Mouse (Mus musculus) granulocyte monocyte progenitor cell, adult 5-6 weeks (primary cell): ENCODE data around the gene Naxd. TPM values are rescaled to one million over a fixed set of nuclear protein-coding genes. Genes with fewer than 3 reads are reported as not detected.
"Not testable (repeated sequence)": the region's sequence is repeated elsewhere in the genome, so short reads cannot be mapped to it uniquely, and the experiment has no call there.

Experiments used
- ATAC-seq: replicated peaks from 2 replicates; pipeline ENCODE4 v1.8.0; 2016; ENCODE audit warnings: mild to moderate bottlenecking, moderate TSS enrichment, inconsistent platforms; ENCODE audit not compliant: poor library complexity, severe bottlenecking
- total RNA-seq, 2 experiments: library from RNA; stranded (forward) in 1 of 2; stranded (reverse) in 1 of 2; fragments of 200-712, 200-1000 nt in 1 of 2; fragments of >200 nt in 1 of 2; fragmentation: Nextera tagmentation in 1 of 2; gene quantifications; 2 replicates each; pipeline ENCODE4 v1.2.3; 2014 to 2017

Naxd gene
- total RNA-seq, 2 experiments from 2014 or later = 70.2 to 72.1 TPM

DNA sequence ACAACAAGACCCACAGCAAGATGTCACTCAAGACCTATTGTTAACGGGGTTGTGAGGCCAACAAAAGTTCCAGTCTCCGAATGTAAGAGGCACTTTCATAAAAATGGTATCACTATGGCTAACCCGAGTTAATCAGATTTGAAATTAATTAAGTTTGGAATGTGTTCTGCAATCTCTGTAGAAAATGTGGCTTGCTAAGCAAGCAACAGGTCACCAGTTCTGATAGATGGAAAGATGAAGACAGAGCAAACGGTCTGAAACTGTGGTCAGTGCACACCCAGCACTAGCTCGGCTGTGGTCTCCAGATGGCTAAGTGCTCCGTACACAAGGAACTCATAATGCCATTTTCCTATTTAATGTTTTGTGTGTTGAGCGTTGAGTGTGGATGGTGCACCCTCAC, 26.6 kb upstream of the Naxd start:
- ATAC-seq = no peak

DNA sequence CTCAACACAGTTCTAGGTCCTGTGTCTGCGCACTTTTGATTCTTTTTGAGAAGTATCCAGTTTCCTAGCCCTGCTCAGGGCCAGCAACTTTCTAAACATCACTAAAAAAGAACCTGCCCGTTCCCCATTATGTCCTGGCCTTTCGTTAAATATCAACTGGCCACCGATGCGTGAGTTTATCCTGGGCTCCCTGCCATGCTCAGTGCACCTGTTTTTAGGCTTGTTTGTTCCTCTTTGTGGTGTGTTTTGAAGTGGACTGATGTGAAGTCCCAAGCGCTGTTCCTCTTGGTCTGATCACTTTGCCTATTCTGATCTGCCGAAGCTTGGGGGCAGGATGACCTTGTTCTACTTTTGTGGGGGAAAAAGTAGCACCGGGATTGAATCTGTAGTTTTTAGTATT, 26.0 kb upstream of the Naxd start:
- peak; percentile 40 for ATAC-seq

DNA sequence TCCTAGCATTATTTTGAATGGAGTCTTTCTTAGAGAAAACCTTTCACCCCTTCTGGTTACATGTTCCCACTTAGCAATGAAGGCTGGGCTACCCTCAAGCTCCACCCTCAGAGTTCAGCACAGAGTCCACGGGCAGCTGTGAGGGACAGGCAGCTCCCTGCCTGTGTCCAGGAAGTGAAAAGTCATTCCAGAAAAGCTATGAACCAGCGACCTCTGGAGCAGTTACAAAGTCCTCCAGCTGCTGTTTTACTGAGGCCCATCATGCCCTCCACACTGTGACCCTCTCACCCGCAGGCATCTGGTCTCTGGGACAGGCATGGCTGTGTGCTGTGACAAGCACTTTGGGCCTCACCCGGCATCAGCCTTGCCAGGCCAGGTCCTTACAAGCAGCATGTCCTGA, 24.2 kb upstream of the Naxd start:
- ATAC-seq = no peak

DNA sequence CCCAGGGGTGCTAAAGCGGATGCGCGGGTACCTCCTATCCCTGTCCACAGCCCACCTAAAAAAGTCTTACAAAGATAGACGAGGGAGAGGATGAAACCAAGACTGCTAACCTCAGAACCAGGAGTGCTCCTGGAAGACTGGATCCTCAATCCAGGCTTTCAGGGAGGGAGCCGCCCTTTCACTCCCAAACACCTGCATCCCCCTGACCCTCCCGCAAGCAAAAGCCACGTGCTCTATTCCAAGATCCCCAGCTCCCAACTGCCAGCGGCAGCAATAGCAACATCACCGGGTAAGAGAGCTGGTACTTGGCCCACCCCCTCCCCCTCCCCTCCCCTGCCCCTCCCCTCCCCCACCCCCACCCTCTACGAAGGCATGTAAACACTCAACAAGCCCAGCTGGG, 21.9 kb upstream of the Naxd start:
- no peak for ATAC-seq

DNA sequence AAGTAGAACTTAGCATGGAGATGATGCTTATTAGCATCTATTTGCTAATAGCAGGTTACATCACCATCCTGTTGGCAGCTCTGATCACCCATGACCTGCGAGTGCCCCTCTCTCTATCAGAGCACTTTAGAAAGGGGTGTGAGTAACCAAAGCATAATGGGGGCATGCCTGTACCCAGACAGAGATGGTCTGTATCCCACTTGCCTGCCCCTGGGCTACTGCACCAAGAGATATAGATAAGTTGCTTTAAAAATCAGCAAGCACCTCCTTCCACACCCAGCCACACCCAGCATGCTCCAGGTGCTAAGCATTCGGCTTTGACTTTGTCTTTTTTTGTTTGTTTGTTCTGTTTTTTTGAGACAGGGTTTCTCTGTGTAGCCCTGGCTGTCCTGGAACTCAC, 21.4 kb upstream of the Naxd start:
- ATAC-seq = peak; percentile 38

DNA sequence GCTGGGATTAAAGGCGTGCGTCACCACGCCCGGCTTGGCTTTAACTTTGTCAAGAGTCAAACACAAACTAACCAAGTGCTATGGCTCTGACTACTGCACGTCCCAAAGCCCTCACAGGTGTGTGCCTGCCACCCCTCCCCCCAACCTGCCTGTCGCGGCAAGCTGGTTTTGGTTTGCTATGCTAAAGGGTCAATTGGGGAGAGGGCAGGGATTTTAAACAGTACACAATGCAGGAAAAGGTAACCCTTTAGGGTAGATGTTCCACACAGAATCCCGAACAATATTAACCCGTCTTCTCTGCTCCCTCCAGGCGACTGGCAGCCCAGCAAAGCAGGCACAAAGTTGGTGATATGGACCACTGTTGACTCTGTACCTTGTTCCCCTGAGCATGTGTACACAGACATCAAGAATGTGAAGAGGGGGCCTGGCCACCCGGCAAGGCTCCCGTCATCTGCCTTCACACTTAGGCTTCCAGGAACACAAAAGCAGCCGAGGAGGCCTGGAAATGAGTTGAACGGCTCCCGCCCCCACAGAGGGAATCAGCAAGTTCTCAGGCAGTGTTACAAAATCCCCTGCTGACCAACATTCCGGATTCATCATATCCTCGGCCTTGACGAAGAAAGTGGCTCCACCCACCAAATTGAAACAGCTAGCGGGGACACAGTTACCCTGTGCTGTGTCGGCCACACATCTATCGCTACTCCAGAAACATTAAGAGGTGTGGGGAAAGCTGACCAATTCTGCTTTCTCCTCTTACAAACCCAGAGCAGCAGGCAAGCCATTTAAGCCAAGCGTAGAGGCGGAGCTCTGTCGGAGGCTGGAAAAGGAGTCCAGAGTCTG, 20.7 kb upstream of the Naxd start:
- peak; percentile 80 for ATAC-seq

DNA sequence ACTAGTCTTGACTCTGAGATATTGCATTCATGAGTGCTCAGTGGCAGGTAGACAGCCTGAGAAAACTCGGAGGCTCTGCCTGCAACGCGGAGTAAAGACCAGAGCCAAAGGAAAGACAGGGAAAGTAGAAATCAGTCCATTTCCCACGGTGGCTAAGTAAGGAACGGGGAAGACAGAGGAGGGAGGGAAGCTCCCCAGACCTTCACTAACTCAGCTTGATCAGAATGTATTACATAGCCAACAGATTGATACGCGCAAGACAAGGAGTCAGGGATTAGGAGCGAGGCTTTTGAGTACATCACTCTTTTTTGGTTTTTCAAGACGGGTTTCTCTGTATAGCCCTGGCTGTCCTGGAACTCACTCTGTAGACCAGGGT, 20.1 kb upstream of the Naxd start:
- ATAC-seq = no peak

DNA sequence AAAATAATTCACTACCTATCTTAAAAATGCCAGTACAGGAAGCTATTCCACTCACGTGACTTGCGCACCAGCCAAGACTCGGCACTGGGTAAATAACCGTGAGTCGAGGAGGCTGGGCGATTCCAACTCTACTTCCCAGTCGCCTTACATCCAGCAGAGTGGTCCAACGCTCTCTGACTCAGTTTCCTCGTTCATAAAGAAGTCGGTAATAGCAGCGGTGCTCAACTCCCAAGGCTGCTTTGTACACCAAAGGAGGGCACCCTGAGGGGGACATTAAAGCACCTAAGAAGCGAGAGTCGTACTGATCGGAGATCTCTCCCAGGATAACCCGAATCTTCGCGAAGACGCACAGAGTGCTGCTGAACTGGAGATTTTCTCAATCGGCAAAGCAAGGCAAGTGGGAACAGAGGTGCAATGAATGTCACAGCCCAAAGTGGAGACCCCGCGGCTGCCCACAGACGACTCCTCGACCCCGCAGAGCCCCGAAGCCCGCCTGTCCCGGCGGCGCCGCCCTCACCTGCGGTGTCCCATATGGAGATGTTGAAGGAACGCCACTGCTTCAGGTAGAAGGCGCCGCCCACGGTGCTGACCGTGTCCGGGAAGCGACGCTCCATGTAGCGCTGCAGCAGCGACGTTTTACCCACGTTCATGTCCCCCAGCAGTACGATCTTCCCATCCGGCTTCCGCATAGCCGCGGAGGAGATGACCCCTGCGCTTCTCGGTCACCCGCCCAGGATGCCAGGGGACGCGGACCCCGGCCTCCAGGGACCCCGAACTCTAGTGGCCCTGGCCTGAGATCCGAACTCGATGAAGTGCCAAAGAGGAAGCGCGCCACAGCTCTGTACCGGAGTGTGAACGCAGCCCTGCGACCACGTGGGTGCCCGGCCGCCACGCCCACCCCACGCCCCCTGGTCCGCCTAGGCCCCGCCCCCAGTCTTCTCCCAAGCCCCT, 19.2 kb upstream of the Naxd start, which contains the start of gene Rab20:
Rab20 (minus strand) TSS at position 900 of the 951 bp plus-strand sequence.
- peak; percentile 60 for ATAC-seq

DNA sequence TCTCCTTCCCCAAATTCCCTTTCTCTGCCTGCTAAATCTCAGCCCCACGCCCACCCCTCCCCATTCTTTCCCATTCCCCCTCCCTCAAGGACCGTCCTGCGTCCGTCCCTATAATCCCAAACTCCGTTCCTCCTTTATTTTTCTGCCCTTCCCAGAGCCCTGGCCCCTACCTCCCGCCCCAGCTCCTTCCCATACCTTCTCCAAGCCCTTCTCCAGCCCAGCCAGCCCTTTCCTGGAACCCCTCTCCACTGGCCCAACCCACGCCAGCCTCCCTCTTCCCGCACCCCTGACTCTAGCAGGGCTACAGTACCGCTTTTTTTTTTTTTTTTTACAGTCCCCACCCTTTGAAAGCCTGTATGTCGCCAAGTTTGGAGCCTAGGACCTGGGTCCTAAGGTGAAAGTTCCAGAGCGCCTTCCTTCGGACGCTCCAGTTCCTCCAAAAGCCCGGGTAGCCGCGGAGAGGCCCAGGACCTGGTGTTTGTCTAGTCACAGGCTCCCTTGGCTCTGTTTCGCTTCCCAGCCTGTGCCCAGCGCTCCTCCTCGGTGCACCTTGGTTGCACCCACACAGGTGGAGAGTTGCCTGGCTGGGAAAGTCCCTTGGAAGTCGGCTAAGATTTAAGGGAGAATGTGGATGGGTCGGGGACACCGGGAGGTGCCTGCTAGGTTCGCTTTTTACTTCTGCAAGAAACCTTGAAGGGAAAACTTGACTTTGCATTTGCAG, 18.3 kb upstream of the Naxd start:
- ATAC-seq = no peak

DNA sequence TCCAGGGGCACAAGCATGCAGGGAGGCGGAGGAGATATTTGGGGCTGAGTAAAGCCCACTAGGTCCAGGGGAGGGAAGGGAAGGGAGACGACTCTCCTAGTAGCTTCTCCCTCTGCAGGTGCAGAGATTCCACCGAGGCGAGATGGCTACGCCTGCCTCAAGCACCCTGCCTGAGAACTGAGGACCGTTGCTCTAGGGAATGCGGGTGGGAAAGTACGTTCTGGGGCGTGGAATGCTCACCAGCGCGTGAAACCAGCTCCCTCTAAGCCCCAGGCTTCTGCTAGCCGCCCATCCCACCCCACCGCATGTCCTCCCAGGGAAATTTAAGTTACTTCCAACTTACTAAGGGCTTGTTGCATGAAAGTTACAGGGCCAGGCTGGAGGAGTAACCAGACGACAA, 17.7 kb upstream of the Naxd start:
- ATAC-seq = no peak

DNA sequence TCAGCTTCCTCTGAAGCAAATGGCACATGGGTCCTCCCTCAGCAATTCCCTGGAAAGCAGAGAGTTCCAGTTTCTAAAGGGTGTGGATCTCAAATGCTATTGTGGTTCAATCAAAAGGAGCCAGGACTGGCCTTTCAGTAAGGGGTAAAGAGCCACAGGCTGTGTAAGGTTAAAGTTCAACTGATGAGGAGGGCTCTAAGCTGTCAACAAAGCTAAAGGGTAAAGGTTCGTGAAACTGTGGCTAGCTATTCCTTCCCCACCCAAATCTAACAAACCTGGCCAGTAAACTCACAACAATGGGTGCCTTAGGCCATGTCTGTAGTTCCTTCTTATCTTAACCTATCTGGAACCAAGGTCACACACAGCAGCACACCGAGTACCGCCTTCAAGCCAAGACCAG, 15.4 kb upstream of the Naxd start:
- no peak for ATAC-seq

DNA sequence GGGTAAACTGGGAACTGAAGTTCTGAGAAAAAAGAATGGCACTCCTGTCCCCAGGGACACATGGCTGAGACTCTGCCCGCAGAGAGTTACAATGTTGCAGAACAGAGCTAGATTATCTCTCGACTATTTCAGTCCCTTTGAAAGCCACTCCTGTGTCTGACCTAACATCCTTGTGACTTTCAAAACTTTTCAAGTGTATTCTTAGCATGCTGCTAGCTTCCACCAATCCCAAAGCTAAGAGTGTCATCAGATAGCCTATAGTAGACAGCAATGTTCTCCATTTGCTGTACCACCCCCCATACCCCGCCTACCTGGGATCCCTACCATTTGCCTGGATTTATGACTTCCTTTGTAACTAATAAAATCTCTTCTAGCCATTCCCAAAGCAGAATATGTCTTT, 14.8 kb upstream of the Naxd start:
- no peak for ATAC-seq

DNA sequence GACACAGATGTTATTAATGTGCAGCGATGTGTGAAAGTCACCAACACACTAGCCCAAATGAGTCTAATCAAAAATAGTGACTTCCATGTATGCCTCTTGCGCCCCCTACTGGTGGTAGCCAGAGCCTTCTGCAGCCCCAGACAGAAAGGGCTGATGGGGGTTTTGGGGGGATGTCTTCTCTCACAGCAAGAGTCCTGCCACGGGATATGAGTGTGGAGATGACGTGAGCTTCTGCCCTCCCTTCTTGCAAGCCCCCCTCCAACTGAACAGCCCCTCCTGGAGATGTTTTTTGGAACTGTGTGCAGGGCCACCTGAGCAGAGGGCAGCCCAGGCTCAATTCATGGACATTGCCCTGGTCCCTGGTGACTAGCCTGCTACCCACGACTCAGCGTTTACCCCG, 11.2 kb upstream of the Naxd start:
- ATAC-seq = peak; percentile 76

DNA sequence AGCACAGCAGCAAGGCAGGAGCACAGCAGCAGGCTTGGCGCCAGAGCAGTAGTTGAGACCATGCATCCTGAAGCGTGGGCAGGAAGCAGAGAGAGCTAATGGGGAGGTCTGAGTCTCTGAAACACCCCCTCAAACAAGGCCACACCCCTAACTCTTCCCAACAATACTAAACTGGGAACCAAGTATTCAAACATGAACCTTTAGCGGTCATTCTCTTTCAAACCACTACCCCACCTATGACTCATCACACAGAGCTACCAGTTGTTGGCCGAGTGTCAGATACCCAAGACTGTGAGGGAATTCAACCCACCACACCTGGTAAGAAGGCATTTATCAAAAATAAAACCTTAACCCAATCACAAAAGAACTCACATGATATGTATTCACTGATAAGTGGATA, 10.1 kb upstream of the Naxd start:
- ATAC-seq = peak; percentile 39; the same call in 1 of the 2 replicates

DNA sequence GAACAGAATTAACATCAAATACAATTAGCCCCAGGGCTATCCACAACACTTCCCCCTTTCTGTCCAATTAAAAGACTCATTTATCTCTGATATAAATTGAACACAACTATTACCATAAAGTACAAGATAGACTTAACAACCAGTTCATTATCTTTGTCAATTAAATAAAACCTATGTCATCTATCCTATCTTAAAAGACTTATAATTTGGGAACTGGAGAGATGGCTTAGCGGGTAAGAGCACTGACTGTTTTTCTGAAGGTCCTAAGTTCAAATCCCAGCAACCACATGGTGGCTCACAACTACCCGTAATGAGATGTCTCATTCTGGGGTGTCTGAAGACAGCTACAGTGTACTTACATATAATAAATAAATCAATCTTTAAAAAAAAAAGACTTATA, 5.0 kb upstream of the Naxd start:
- ATAC-seq = not testable (repeated sequence)

DNA sequence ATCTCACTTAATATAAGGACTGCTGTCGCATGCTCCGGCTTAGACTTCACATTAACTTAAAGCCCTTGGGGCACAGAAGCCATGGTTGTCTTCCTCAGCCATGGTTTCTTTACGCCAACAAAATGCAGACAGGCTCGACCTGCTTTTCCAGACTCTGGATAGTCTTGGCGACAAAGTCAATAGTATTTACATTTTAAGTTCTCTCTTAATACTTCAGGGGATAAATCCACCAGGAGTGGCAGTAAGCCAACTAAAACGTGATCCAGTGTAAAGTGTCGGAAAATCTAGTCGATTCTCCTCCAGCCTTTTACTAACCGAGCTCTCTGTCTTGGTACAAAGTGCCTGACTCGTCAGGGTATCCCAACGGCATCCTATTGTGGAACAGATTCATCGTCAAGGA, 975 bp downstream of the Naxd start:
- no peak for ATAC-seq

DNA sequence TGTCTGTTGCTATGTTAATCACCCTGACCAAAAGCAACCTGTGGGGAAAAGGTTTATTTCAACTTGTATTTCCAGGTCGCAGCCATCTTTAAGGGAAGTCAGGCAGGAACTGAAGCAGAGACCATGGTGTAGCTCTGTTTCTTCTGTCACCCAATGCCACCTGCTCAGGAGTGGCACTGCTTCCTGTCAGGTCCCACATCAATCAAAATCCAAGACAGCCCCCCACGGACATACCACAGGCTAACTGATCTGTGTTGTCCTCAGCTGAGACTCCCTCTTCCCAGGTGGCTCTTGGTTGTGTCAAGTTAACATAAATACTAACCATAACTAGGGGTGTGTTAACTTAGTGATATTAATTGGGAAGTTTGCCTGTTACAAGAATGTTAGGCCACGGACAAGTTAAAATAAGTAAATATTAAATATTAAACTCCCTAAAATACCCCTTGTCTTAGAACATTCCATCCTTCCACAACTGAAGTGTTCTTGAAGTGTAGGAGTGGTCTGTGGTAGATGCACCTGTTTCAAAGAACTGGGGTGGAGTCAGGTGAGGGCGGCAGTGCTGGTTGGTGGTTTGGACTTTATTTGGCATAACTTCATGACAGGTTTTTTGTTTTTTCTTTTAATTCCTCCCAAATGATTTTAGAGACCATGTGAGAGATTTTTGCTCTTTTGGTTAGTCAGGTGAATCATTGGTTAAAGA, 1.6 kb downstream of the Naxd start:
- ATAC-seq = no peak

DNA sequence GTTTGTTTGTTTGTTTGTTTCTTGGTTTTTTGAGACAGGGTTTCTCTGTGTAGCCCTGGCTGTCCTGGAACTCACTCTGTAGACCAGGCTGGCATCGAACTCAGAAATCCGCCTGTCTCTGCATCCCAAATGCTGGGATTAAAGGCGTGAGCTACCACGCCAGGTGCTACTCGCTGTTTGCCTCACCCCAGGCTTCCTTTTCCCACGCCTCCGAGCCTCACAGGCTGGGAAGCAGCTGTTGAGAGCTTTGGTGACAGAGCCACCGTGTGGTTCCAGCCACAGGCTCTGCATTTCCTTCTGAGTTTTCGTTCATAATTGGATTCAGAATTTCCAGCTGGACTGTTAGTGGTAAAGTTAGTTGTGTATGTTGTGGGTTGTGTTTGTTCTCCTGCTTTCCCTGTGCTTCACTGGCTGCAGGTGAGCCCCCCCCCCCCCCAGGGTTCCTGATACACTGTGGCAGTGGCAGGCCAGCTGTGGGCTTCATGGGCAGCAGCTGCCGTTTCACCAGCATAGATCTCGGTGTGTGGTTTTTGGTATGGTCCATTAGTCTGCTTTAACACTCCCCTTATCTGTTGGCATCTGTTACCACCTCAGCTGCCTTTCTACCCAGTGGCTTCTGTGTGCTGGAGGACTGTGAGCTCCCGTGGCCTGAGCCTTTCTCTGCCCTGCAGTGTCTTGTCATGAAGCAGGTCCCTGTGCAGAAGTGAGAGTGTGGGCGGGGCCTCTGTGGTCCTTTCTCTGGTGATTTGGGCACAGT, 6.3 kb downstream of the Naxd start:
- ATAC-seq = 0 out of 2 replicates have a peak, but pooled peaks have one; percentile 6

DNA sequence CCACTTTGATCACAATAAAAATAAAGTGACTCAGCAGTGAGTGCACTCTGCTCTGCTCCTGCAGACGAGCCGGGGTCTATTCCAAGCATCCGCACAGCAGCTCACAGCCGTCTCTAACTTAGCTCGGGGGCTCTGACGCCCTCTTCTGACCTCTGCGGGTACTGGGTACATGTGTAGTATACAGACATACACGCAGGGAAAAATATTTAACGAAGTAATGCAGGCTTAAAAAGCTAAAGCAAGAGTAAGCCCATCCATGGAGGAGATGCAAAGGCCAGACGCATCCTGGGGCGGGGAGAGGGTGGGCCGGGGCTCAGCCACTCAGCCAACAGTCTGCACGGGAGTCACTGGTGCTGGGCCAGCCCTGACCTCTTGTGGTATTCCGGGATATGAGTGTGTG, 8.8 kb downstream of the Naxd start:
- ATAC-seq = no peak
